Mouse (Mus musculus) forebrain, embryonic 15.5 days (tissue): ENCODE results near the gene Hyal1. TPM values are rescaled to one million over a fixed set of nuclear protein-coding genes. Genes with fewer than 3 reads are reported as not detected.

Source experiments
- ATAC-seq: fragments of 200-750 bp; cut with Nextera tagmentation; replicated peaks from 2 replicates; pipeline ENCODE4 v1.8.0; 2017; ENCODE audit warnings: mild to moderate bottlenecking, moderate TSS enrichment, moderate library complexity
- H3K27ac ChIP-seq: fragments of 300-500 bp; sonication (generic); replicated peaks from 2 replicates; pipeline ENCODE4 v1.5.1; 2015; ENCODE audit warnings: mild to moderate bottlenecking, inconsistent platforms
- H3K27me3 ChIP-seq: fragments of 300-500 bp; sonication (generic); 2 replicates; pipeline ENCODE4 v1.6.1; 2015; ENCODE audit warnings: inconsistent platforms
- H3K36me3 ChIP-seq: fragments of 300-500 bp; sonication (generic); 2 replicates; pipeline ENCODE4 v1.6.1; 2015; ENCODE audit warnings: mild to moderate bottlenecking, inconsistent platforms
- H3K4me1 ChIP-seq: fragments of 300-500 bp; sonication (generic); 2 replicates; pipeline ENCODE4 v1.6.1; 2015; ENCODE audit warnings: inconsistent platforms
- H3K4me2 ChIP-seq: fragments of 300-500 bp; sonication (generic); replicated peaks from 2 replicates; pipeline ENCODE4 v1.6.1; 2015; ENCODE audit warnings: mild to moderate bottlenecking, inconsistent platforms
- H3K4me3 ChIP-seq: fragments of 300-500 bp; sonication (generic); 2 replicates; pipeline ENCODE4 v1.5.1; 2015; ENCODE audit warnings: mild to moderate bottlenecking, inconsistent platforms
- H3K9ac ChIP-seq: fragments of 300-500 bp; sonication (generic); replicated peaks from 2 replicates; pipeline ENCODE4 v1.6.1; 2015; ENCODE audit warnings: mild to moderate bottlenecking, inconsistent platforms
- H3K9me3 ChIP-seq: fragments of 300-500 bp; sonication (generic); 2 replicates; pipeline ENCODE4 v1.6.1; 2016; ENCODE audit warnings: inconsistent platforms
- WGBS: fragments of 180-500 bp; shearing (Covaris S2); methylation state at CpG from one replicate; pipeline ENCODE4 v1.1.7; 2015; ENCODE audit warnings: mixed read lengths; 5-methylcytosine and 5-hydroxymethylcytosine counted together
- polyA plus RNA-seq: library from polyadenylated mRNA; unstranded; fragments of >200 nt; fragmentation: Nextera tagmentation; extraction: Ambion mirVana; gene quantifications from 2 replicates; pipeline ENCODE4 v1.2.1, GENCODE M21; 2015

Gene Hyal1
- polyA plus RNA-seq, 1 experiment from 2014 or later, result 8.6 TPM

GRCm38 (mm10) chr9:107579023-107579900 lies 2.5 kb downstream of the Hyal1 start:
- no peak for ATAC-seq
- Histone ChIP-seq H3K4me3 (no peak overlapping the region), H3K27ac (peak overlapping the region; percentile 90), H3K9ac (no peak overlapping the region), H3K4me1 (peaks cover 39% of the 10 kb centered on the region), H3K9me3 (no peaks in the 10 kb centered on the region), H3K27me3 (no peaks in the 10 kb centered on the region), H3K4me2 (peak overlapping the region; percentile 81; the same call in 1 of the 2 replicates), H3K36me3 (peaks cover 8% of the 10 kb centered on the region)
- WGBS, result 90% methylated on average over 14 of the region's 14 CpGs

GRCm38 (mm10) chr9:107580501-107581317 lies 4.0 kb downstream of the Hyal1 start, which contains the start of gene Hyal3:
TSS of gene Hyal3 (plus strand) at chr9:107580818.
- under 1% methylated on average over 32 of the region's 32 CpGs for WGBS
- Histone ChIP-seq H3K4me1 (peaks cover 39% of the 10 kb centered on the region), H3K27ac (peak within 1 kb of the TSS; percentile 90), H3K9me3 (no peaks in the 10 kb centered on the region), H3K36me3 (no peaks in the 10 kb centered on the region), H3K27me3 (no peaks in the 10 kb centered on the region), H3K9ac (peak within 1 kb of the TSS; percentile 81), H3K4me3 (peak within 1 kb of the TSS; percentile 71), H3K4me2 (peak within 1 kb of the TSS; percentile 81)
- ATAC-seq, result peak; percentile 84

- H3K4me3 ChIP-seq, result peak overlapping the region; percentile 71
- H3K4me1 ChIP-seq, result peaks cover 39% of the 10 kb centered on the region
- H3K27ac ChIP-seq, result peak overlapping the region; percentile 90; the same call in 1 of the 2 replicates
- H3K4me2 ChIP-seq, result peak overlapping the region; percentile 81
- peak overlapping the region; percentile 81; the same call in 1 of the 2 replicates for H3K9ac ChIP-seq
- H3K27me3 ChIP-seq, result no peaks in the 10 kb centered on the region
- WGBS, result 83% methylated on average over 4 of the region's 4 CpGs
- H3K36me3 ChIP-seq, result no peaks in the 10 kb centered on the region
- no peaks in the 10 kb centered on the region for H3K9me3 ChIP-seq
- ATAC-seq, result no peak
These were observed 4.9 kb downstream of the Hyal1 start for GRCm38 (mm10) chr9:107581584-107581983.

GRCm38 (mm10) chr9:107582509-107583062 lies 5.9 kb downstream of the Hyal1 start:
- no peak overlapping the region for H3K9ac ChIP-seq
- no peak for ATAC-seq

GRCm38 (mm10) chr9:107583174-107583573 lies 6.4 kb downstream of the Hyal1 start:
- H3K27me3 ChIP-seq, result no peaks in the 10 kb centered on the region
- no peak overlapping the region for H3K4me3 ChIP-seq
- H3K9ac ChIP-seq, result no peak overlapping the region
- H3K4me2 ChIP-seq, result no peak overlapping the region
- no peaks in the 10 kb centered on the region for H3K36me3 ChIP-seq
- H3K9me3 ChIP-seq, result no peaks in the 10 kb centered on the region
- WGBS, result 91% methylated on average over 14 of the region's 14 CpGs
- no peak for ATAC-seq
- H3K4me1 ChIP-seq, result peaks cover 37% of the 10 kb centered on the region
- H3K27ac ChIP-seq, result no peak overlapping the region

More at GRCm38 (mm10) chr9:107582509-107583062, 5.9 kb downstream of the Hyal1 start:
- Histone ChIP-seq H3K4me1 (peaks cover 36% of the 10 kb centered on the region), H3K36me3 (no peaks in the 10 kb centered on the region), H3K27ac (no peak overlapping the region), H3K9me3 (no peaks in the 10 kb centered on the region), H3K27me3 (no peaks in the 10 kb centered on the region), H3K4me2 (no peak overlapping the region), H3K4me3 (no peak overlapping the region)
- 90% methylated on average over 7 of the region's 7 CpGs for WGBS

GRCm38 (mm10) chr9:107586504-107586903 lies 9.8 kb downstream of the Hyal1 start:
- H3K4me2 ChIP-seq, result no peak overlapping the region
- no peak overlapping the region for H3K9ac ChIP-seq
- peaks cover 11% of the 10 kb centered on the region; the same call in 1 of the 2 replicates for H3K36me3 ChIP-seq
- no peak overlapping the region for H3K4me3 ChIP-seq
- peaks cover 22% of the 10 kb centered on the region for H3K4me1 ChIP-seq
- no peaks in the 10 kb centered on the region for H3K9me3 ChIP-seq
- 90% methylated on average over 5 of the region's 5 CpGs for WGBS
- H3K27ac ChIP-seq, result no peak overlapping the region
- ATAC-seq, result no peak
- no peaks in the 10 kb centered on the region for H3K27me3 ChIP-seq

- H3K4me3 ChIP-seq, result peak within 1 kb of the TSS; percentile 87
- no peaks in the 10 kb centered on the region for H3K27me3 ChIP-seq
- peaks cover 15% of the 10 kb centered on the region for H3K4me1 ChIP-seq
- 14% methylated on average over 46 of the region's 46 CpGs for WGBS
- H3K9me3 ChIP-seq, result no peaks in the 10 kb centered on the region
- peak; percentile 98 for ATAC-seq
- peak within 1 kb of the TSS; percentile 31; the same call in 1 of the 2 replicates for H3K27ac ChIP-seq
- peak within 1 kb of the TSS; percentile 90 for H3K4me2 ChIP-seq
- H3K9ac ChIP-seq, result peak within 1 kb of the TSS; percentile 72
- peaks cover 15% of the 10 kb centered on the region; the same call in 1 of the 2 replicates for H3K36me3 ChIP-seq
These were observed 10.5 kb downstream of the Hyal1 start, which contains the start of gene Ifrd2 for GRCm38 (mm10) chr9:107586974-107587832. TSS of gene Ifrd2 (plus strand) at chr9:107587642.

GRCm38 (mm10) chr9:107587833-107588639 lies 11.3 kb downstream of the Hyal1 start:
- Histone ChIP-seq H3K36me3 (peaks cover 16% of the 10 kb centered on the region; the same call in 1 of the 2 replicates), H3K4me1 (peaks cover 13% of the 10 kb centered on the region), H3K4me2 (peak overlapping the region; percentile 90), H3K4me3 (peak overlapping the region; percentile 87), H3K27ac (no peak overlapping the region), H3K27me3 (no peaks in the 10 kb centered on the region), H3K9me3 (no peaks in the 10 kb centered on the region), H3K9ac (peak overlapping the region; percentile 72)
- WGBS, result 6% methylated on average over 33 of the region's 33 CpGs
- ATAC-seq, result no peak; the same call in 1 of the 2 replicates

GRCm38 (mm10) chr9:107590058-107590772 lies 13.5 kb downstream of the Hyal1 start:
- 90% methylated on average over 25 of the region's 25 CpGs for WGBS
- Histone ChIP-seq H3K4me1 (peaks cover 13% of the 10 kb centered on the region), H3K27me3 (no peaks in the 10 kb centered on the region), H3K9ac (no peak overlapping the region), H3K9me3 (no peaks in the 10 kb centered on the region), H3K4me2 (no peak overlapping the region), H3K36me3 (peaks cover 24% of the 10 kb centered on the region; the same call in 1 of the 2 replicates), H3K27ac (no peak overlapping the region), H3K4me3 (no peak overlapping the region)
- no peak for ATAC-seq

GRCm38 (mm10) chr9:107590773-107591060 lies 14.0 kb downstream of the Hyal1 start:
- 92% methylated on average over 6 of the region's 6 CpGs for WGBS
- no peak overlapping the region for H3K9ac ChIP-seq
- no peak overlapping the region for H3K27ac ChIP-seq
- no peaks in the 10 kb centered on the region for H3K27me3 ChIP-seq
- ATAC-seq, result no peak
- H3K9me3 ChIP-seq, result no peaks in the 10 kb centered on the region
- no peak overlapping the region for H3K4me3 ChIP-seq
- H3K36me3 ChIP-seq, result peaks cover 24% of the 10 kb centered on the region; the same call in 1 of the 2 replicates
- peaks cover 13% of the 10 kb centered on the region for H3K4me1 ChIP-seq
- no peak overlapping the region for H3K4me2 ChIP-seq
